Mouse (Mus musculus): ENCODE measurements around the gene Zdhhc11. TPM values are rescaled to one million over a fixed set of nuclear protein-coding genes. Genes with fewer than 3 reads are reported as not detected.

Zdhhc11 gene
- polyA plus RNA-seq, 1 experiment from 2014 or later = not detected

DNA sequence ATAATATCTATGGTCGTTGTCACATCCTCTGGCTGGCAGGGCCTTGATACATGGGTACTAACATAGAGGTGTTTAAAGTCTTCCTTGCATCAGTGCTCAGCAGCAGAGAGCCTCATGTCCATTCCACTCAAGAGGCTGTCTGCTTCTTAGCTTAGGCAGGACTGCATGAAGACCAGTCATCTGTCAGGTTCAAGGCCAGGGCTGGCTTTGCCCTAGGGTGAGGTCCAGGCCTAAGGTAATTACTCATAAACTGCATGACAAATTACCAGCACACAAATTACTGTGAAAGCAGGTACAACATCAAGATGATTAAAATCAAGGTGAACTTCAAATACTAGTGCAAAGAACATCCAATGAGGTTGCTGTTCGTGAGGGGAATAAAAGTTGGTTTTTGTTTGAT, 72.1 kb downstream of the Zdhhc11 start:
- no peak for DNase-seq (ENCODE audit: low spot score)
- no peak overlapping the region for H3K27ac ChIP-seq
- H3K27me3 ChIP-seq (ENCODE audit: insufficient read depth, poor library complexity, severe bottlenecking) = no peaks in the 10 kb centered on the region
- no peaks in the 10 kb centered on the region for H3K9me3 ChIP-seq
- H3K4me1 ChIP-seq = no peaks in the 10 kb centered on the region
- H3K4me3 ChIP-seq = no peak overlapping the region
- H3K36me3 ChIP-seq = peaks cover 42% of the 10 kb centered on the region
- WGBS = 78% methylated on average over 2 of the region's 2 CpGs

DNA sequence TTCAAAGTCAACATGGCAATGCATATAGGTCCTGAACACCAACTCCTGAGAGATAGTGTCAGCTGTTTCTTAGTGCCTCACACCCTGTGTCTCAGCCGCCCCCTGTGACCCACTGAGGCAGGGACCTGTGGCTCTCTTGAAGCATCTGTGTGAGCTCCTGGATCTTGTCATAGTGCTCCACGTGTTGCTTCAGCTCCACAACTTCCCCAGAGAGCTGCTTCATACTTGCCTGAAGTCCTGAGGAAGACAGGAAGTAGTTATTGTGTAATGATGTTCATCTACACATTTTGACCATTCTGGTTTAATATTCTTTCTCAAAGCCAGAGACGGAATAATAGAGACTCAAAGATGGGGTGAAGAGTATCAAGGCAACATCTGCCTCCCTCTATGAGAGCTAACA, 76.3 kb downstream of the Zdhhc11 start:
- H3K27ac ChIP-seq = no peak overlapping the region
- no peaks in the 10 kb centered on the region for H3K9me3 ChIP-seq
- H3K36me3 ChIP-seq = peaks cover 71% of the 10 kb centered on the region
- WGBS = 81% methylated on average over 3 of the region's 3 CpGs
- no peaks in the 10 kb centered on the region for H3K27me3 ChIP-seq (ENCODE audit: insufficient read depth, poor library complexity, severe bottlenecking)
- DNase-seq (ENCODE audit: low spot score) = no peak
- no peaks in the 10 kb centered on the region for H3K4me1 ChIP-seq
- no peak overlapping the region for H3K4me3 ChIP-seq

Small RNA genes within 50 kb of the gene (microRNA-seq; reads per million reads assigned to microRNA genes)
- not detected for gene Gm25197

Other genes with a start within 250 kb of the Zdhhc11 start
- gene Slc12a7, start 230.8 kb upstream of the Zdhhc11 start, polyA plus RNA-seq (2016; fragmentation: Nextera tagmentation; extraction: Ambion mirVana) = 36.3 and 46.7 TPM in 2 replicates
- 4.8 and 6.4 TPM in 2 replicates for gene Nkd2, start 116.2 kb upstream of the Zdhhc11 start, polyA plus RNA-seq (2016; fragmentation: Nextera tagmentation; extraction: Ambion mirVana)
- gene Trip13, start 26.1 kb upstream of the Zdhhc11 start, polyA plus RNA-seq (2016; fragmentation: Nextera tagmentation; extraction: Ambion mirVana) = 52.7 and 62.5 TPM in 2 replicates
- 38.4 and 43.5 TPM in 2 replicates for gene Brd9, start 26.0 kb upstream of the Zdhhc11 start, polyA plus RNA-seq (2016; fragmentation: Nextera tagmentation; extraction: Ambion mirVana)
- 1.9 and 3.4 TPM in 2 replicates for gene Tppp, start 45.6 kb downstream of the Zdhhc11 start, polyA plus RNA-seq (2016; fragmentation: Nextera tagmentation; extraction: Ambion mirVana)
- gene Cep72, start 98.4 kb downstream of the Zdhhc11 start, polyA plus RNA-seq (2016; fragmentation: Nextera tagmentation; extraction: Ambion mirVana) = 16.0 and 16.4 TPM in 2 replicates
- 0.04 TPM in 1 of 2 replicates, not detected in the other for gene Slc9a3, start 157.6 kb downstream of the Zdhhc11 start, polyA plus RNA-seq (2016; fragmentation: Nextera tagmentation; extraction: Ambion mirVana)
- gene Exoc3, start 244.9 kb downstream of the Zdhhc11 start, polyA plus RNA-seq (2016; fragmentation: Nextera tagmentation; extraction: Ambion mirVana) = 62.0 and 62.6 TPM in 2 replicates

Data from heart, embryonic 10.5 days (tissue).